Mouse (Mus musculus): ENCODE results near the gene Rflnb.
"Not testable (repeated sequence)": the region's sequence is repeated elsewhere in the genome, so short reads cannot be mapped to it uniquely, and the experiment has no call there.

The Rflnb gene

GRCm38 (mm10) chr11:76037581-76038294 is 10.2 kb upstream of the Rflnb start:
- DNase-seq (ENCODE audit: low spot score), result no peak

- DNase-seq (ENCODE audit: low spot score), result no peak
Observed at GRCm38 (mm10) chr11:76035182-76035581, 7.6 kb upstream of the Rflnb start.

GRCm38 (mm10) chr11:76033836-76034235 is 6.3 kb upstream of the Rflnb start:
- no peak for DNase-seq (ENCODE audit: low spot score)

- no peak for DNase-seq (ENCODE audit: low spot score)
Observed at GRCm38 (mm10) chr11:76033359-76033758, 5.8 kb upstream of the Rflnb start.

GRCm38 (mm10) chr11:76028072-76028465 is 487 bp upstream of the Rflnb start:
- peak; percentile 72 for DNase-seq (ENCODE audit: low spot score)

GRCm38 (mm10) chr11:76026527-76027138 is 949 bp downstream of the Rflnb start:
- no peak for DNase-seq (ENCODE audit: low spot score)

GRCm38 (mm10) chr11:76025080-76025583 is 2.5 kb downstream of the Rflnb start:
- no peak for DNase-seq (ENCODE audit: low spot score)

- DNase-seq (ENCODE audit: low spot score), result no peak
Observed at GRCm38 (mm10) chr11:76020916-76021315, 6.7 kb downstream of the Rflnb start.

- DNase-seq (ENCODE audit: low spot score), result no peak
Observed at GRCm38 (mm10) chr11:76019879-76020278, 7.7 kb downstream of the Rflnb start.

- DNase-seq (ENCODE audit: low spot score), result no peak
Observed at GRCm38 (mm10) chr11:76015814-76016213, 11.8 kb downstream of the Rflnb start.

- no peak for DNase-seq (ENCODE audit: low spot score)
Observed at GRCm38 (mm10) chr11:76015251-76015650, 12.3 kb downstream of the Rflnb start.

- DNase-seq (ENCODE audit: low spot score), result no peak
Observed at GRCm38 (mm10) chr11:76010838-76011624, 16.6 kb downstream of the Rflnb start.

GRCm38 (mm10) chr11:76009101-76009500 is 18.5 kb downstream of the Rflnb start:
- DNase-seq (ENCODE audit: low spot score), result no peak

- DNase-seq (ENCODE audit: low spot score), result no peak
Observed at GRCm38 (mm10) chr11:76008162-76008561, 19.4 kb downstream of the Rflnb start.

GRCm38 (mm10) chr11:76004276-76004675 is 23.3 kb downstream of the Rflnb start:
- DNase-seq (ENCODE audit: low spot score), result not testable (repeated sequence)

- DNase-seq (ENCODE audit: low spot score), result no peak
Observed at GRCm38 (mm10) chr11:76001237-76001878, 26.2 kb downstream of the Rflnb start.

GRCm38 (mm10) chr11:76000701-76001100 is 26.9 kb downstream of the Rflnb start:
- DNase-seq (ENCODE audit: low spot score), result no peak

GRCm38 (mm10) chr11:75999440-76000155 is 28.0 kb downstream of the Rflnb start, which contains the start of gene 1700016K19Rik:
1700016K19Rik (plus strand) TSS chr11:75999912.
- DNase-seq (ENCODE audit: low spot score), result peak; percentile 74

GRCm38 (mm10) chr11:75994357-75994756 is 33.2 kb downstream of the Rflnb start:
- no peak for DNase-seq (ENCODE audit: low spot score)

- DNase-seq (ENCODE audit: low spot score), result no peak
Observed at GRCm38 (mm10) chr11:75992481-75992880, 35.1 kb downstream of the Rflnb start.

- no peak for DNase-seq (ENCODE audit: low spot score)
Observed at GRCm38 (mm10) chr11:75991911-75992310, 35.7 kb downstream of the Rflnb start.

Measured in yolk sac, embryonic 10.5 days (tissue).